Mouse (Mus musculus) myocyte (in vitro differentiated cells): ENCODE results near the gene Panx1. TPM values are rescaled to one million over a fixed set of nuclear protein-coding genes. Genes with fewer than 3 reads are reported as not detected.
A peak's percentile ranks its signal among the peaks of the same experiment; 100 is the strongest.

Experiments
- H3K27me3 ChIP-seq: one replicate; pipeline ENCODE4 v1.6.1; 2011; ENCODE audit not compliant: control insufficient read depth, insufficient read depth, insufficient read length
- H3K36me3 ChIP-seq: one replicate; pipeline ENCODE4 v1.6.1; 2011; ENCODE audit not compliant: control insufficient read depth, insufficient read depth
- H3K4me2 ChIP-seq: one replicate; pipeline ENCODE4 v1.6.1; 2011; ENCODE audit warnings: low read depth, control low read depth
- H3K4me3 ChIP-seq: one replicate; pipeline ENCODE4 v1.5.1; 2011; ENCODE audit warnings: mild to moderate bottlenecking, control low read depth, moderate library complexity
- H3K79me2 ChIP-seq: one replicate; pipeline ENCODE4 v1.6.1; 2011; ENCODE audit not compliant: control insufficient read depth, insufficient read depth
- H3ac ChIP-seq: one replicate; pipeline ENCODE4 v1.6.1; 2011; ENCODE audit not compliant: control insufficient read depth, insufficient read length
- CEBPB ChIP-seq: IDR thresholded peaks from 2 replicates; pipeline ENCODE4 v1.6.1; 2011; ENCODE audit warnings: mild to moderate bottlenecking, moderate library complexity; ENCODE audit not compliant: poor library complexity, insufficient read depth, severe bottlenecking
- E2F4 ChIP-seq: IDR thresholded peaks from one replicate; pipeline ENCODE4 v1.6.1; 2011; ENCODE audit warnings: mild to moderate bottlenecking, control low read depth, moderate library complexity; ENCODE audit not compliant: insufficient read depth
- MAX ChIP-seq: IDR thresholded peaks from one replicate; pipeline ENCODE4 v1.6.1; 2011; ENCODE audit warnings: low read depth, mild to moderate bottlenecking, control low read depth
- MYOD1 ChIP-seq, 3 experiments: IDR thresholded peaks; one replicate each; pipeline ENCODE4 v1.6.1; 2011; ENCODE audit warnings: control low read depth in 2 of 3, low read depth in 2 of 3, mild to moderate bottlenecking in 2 of 3, moderate library complexity in 1 of 3; ENCODE audit not compliant: insufficient read length in 2 of 3, control insufficient read depth in 1 of 3
- MYOG ChIP-seq, 3 experiments: IDR thresholded peaks; one replicate each; pipeline ENCODE4 v1.6.1; 2011; ENCODE audit warnings: control low read depth in 2 of 3, low read depth in 2 of 3, mild to moderate bottlenecking in 2 of 3; ENCODE audit not compliant: insufficient read length in 2 of 3, control insufficient read depth in 1 of 3, insufficient read depth in 1 of 3
- POLR2A ChIP-seq: IDR thresholded peaks from one replicate; pipeline ENCODE4 v1.6.1; 2011; ENCODE audit warnings: low read depth, mild to moderate bottlenecking, control low read depth, moderate library complexity; ENCODE audit not compliant: insufficient read length
- POLR2AphosphoS2 ChIP-seq: IDR thresholded peaks from one replicate; pipeline ENCODE4 v1.6.1; 2011; ENCODE audit warnings: low read depth, control low read depth; ENCODE audit not compliant: insufficient read length
- REST ChIP-seq: IDR thresholded peaks from one replicate; pipeline ENCODE4 v1.6.1; 2011; ENCODE audit warnings: mild to moderate bottlenecking, control low read depth, moderate library complexity; ENCODE audit not compliant: insufficient read depth, insufficient read length
- SRF ChIP-seq: IDR thresholded peaks from one replicate; pipeline ENCODE4 v1.6.1; 2011; ENCODE audit warnings: low read depth; ENCODE audit not compliant: control insufficient read depth, insufficient read length
- TCF12 ChIP-seq: IDR thresholded peaks from one replicate; pipeline ENCODE4 v1.6.1; 2011; ENCODE audit warnings: mild to moderate bottlenecking, control low read depth; ENCODE audit not compliant: poor library complexity, insufficient read depth, severe bottlenecking
- TCF3 ChIP-seq: IDR thresholded peaks from one replicate; pipeline ENCODE4 v1.6.1; 2011; ENCODE audit warnings: low read depth, control low read depth; ENCODE audit not compliant: insufficient read length
- USF1 ChIP-seq: IDR thresholded peaks from one replicate; pipeline ENCODE4 v1.6.1; 2011; ENCODE audit warnings: low read depth, mild to moderate bottlenecking, control low read depth, moderate library complexity
- polyA plus RNA-seq: library from polyadenylated mRNA; unstranded; fragments of >200 nt; fragmentation: generic; extraction: Trizol; gene quantifications from one replicate; pipeline ENCODE4 v1.2.1, GENCODE M21; 2012; ENCODE audit warnings: missing spikeins

Gene Panx1
- polyA plus RNA-seq, 1 experiment = 54.7 TPM

DNA sequence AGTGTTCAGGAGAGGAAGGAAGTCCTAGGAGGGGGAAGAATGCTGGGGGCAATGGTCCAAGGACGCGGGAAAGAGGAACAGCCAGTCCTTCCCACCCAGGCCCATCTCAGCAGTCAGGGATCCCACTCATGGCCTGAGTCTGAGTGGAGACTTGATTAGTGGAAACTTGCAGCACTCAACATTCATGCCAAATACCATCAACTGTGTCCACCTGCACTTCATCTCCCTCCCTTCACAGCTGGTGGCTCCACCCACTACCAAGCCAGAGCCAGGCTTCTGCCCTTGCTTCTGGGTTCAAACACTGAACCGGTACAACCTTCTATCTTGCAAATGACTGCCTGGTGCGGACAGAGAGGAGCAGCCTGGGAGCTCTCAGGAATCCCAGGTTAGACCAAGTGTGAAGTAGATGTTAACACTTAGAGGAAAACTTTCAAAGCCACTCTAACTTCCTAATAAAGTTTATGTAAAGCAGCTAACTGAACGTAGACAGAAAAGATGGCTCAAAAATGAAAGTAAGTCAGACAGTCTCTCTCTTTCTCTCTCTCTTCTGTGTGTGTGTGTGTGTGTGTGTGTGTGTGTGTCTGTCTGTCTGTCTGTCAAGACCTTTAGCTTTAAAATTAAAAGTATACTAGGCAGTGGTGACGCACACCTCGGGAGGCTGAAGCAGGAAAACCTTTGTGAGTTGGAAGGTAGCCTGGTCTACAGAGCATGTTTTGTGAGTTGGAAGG, 10.6 kb downstream of the Panx1 start:
- Histone ChIP-seq H3K4me2 (no peak overlapping the region), H3ac (no peak overlapping the region), H3K27me3 (no peaks in the 10 kb centered on the region), H3K36me3 (peaks cover 5% of the 10 kb centered on the region), H3K79me2 (peaks cover 28% of the 10 kb centered on the region), H3K4me3 (no peak overlapping the region)
- TF ChIP-seq CEBPB (no peak), REST (no peak), USF1 (no peak), TCF3 (no peak), MYOG (IDR thresholded peaks at IDR 0.05; ENCODE audit: control insufficient read depth in 1 of 3, insufficient read depth in 1 of 3, insufficient read length in 2 of 3, low read depth in 2 of 3) (no peak), POLR2A (no peak), POLR2AphosphoS2 (no peak), MYOD1 (IDR thresholded peaks at IDR 0.05; ENCODE audit: control insufficient read depth in 1 of 3, insufficient read length in 2 of 3, low read depth in 2 of 3) (no peak), MAX (no peak), SRF (no peak), TCF12 (no peak), E2F4 (no peak)

DNA sequence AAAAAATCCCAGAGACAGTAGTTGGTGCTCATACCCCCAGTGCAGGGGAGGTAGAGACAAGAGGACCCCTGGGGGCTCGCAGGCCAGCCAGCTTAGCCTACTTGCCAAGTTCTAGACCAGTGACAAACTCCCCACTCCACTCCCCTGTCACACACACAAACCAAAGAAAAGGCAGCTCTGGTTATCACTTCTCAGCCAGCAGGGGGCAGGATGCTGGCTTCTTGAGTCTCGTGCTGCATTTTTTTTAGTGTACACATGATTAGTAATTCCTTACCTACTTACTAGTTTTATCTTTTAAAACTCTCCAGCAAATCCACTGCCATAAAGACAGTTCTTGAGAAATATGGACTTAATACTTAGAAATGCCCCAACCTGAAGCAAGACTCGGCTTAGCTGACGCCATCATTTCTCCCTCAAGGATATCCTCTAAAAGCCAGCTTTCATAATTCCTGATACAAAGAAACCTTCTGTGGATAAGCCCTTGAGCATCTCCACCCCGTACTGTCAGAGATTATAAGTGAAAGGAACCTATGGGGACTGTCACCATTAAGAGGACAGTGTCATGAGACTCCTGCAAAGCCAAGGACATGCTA, 11.6 kb downstream of the Panx1 start:
- Histone ChIP-seq H3K4me3 (no peak overlapping the region), H3K4me2 (peak overlapping the region; percentile 2), H3ac (no peak overlapping the region), H3K79me2 (peaks cover 28% of the 10 kb centered on the region), H3K27me3 (no peaks in the 10 kb centered on the region), H3K36me3 (peaks cover 5% of the 10 kb centered on the region)
- TF ChIP-seq MYOD1 (IDR thresholded peaks at IDR 0.05; ENCODE audit: control insufficient read depth in 1 of 3, insufficient read length in 2 of 3, low read depth in 2 of 3) (no peak), SRF (no peak), REST (no peak), MAX (no peak), TCF3 (no peak), E2F4 (no peak), CEBPB (no peak), POLR2A (no peak), MYOG (IDR thresholded peaks at IDR 0.05; ENCODE audit: control insufficient read depth in 1 of 3, insufficient read depth in 1 of 3, insufficient read length in 2 of 3, low read depth in 2 of 3) (no peak), TCF12 (no peak), USF1 (no peak), POLR2AphosphoS2 (no peak)

DNA sequence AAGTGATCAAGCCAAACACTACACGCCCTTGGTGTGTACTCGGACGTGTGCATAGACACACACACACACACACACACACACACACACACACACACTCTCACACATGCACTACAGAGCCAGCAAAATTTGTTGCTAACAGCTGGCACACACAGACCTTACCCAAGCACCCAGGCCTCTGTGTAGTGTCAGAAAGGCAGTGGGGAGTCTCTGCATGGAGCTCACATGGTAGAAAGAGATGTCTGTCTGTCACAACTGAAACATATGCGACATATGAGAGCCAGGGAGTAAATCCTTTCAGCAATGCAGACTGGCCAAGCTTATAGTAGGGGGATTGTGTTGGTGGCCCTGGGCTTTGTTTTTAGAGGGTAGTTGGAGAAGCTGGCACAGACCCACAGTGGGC, 12.5 kb downstream of the Panx1 start:
- TF ChIP-seq E2F4 = no peak
- TF ChIP-seq SRF = no peak
- TF ChIP-seq MYOG (IDR thresholded peaks at IDR 0.05; ENCODE audit: control insufficient read depth in 1 of 3, insufficient read depth in 1 of 3, insufficient read length in 2 of 3, low read depth in 2 of 3) = no peak
- Histone ChIP-seq H3K79me2 (peaks cover 25% of the 10 kb centered on the region), H3K4me2 (no peak overlapping the region)

DNA sequence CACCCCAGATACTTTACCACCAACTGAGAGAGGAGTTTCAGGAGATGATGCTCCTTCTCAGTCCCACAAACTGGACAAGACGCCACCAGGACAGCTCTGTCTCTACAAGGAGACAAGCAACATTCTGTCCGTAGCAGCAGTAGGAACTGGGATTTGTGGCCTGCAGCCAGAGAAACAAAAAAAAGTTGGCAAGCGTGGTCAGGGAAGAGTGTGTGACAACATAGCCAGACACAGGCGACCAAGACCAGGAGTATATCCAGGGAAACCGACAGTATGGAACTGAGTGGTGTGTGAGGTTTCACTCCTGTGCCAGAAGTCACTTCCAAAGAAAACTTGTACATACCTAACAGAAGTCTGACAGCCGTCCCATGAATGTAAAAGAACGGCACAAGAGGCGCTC, 14.5 kb downstream of the Panx1 start:
- Histone ChIP-seq H3K4me3 (no peak overlapping the region), H3ac (no peak overlapping the region), H3K4me2 (no peak overlapping the region), H3K27me3 (no peaks in the 10 kb centered on the region), H3K79me2 (peaks cover 16% of the 10 kb centered on the region), H3K36me3 (peaks cover 5% of the 10 kb centered on the region)
- TF ChIP-seq MAX = no peak
- TF ChIP-seq CEBPB = no peak
- TF ChIP-seq E2F4 = no peak
- no peak for TF ChIP-seq TCF12
- no peak for TF ChIP-seq TCF3
- no peak for TF ChIP-seq USF1
- TF ChIP-seq REST = no peak
- no peak for TF ChIP-seq POLR2AphosphoS2
- TF ChIP-seq POLR2A = no peak
- no peak for TF ChIP-seq MYOD1 (IDR thresholded peaks at IDR 0.05; ENCODE audit: control insufficient read depth in 1 of 3, insufficient read length in 2 of 3, low read depth in 2 of 3)
- no peak for TF ChIP-seq SRF
- TF ChIP-seq MYOG (IDR thresholded peaks at IDR 0.05; ENCODE audit: control insufficient read depth in 1 of 3, insufficient read depth in 1 of 3, insufficient read length in 2 of 3, low read depth in 2 of 3) = no peak

More for the DNA sequence above, 12.5 kb downstream of the Panx1 start:
- H3K27me3 ChIP-seq = no peaks in the 10 kb centered on the region
- H3ac ChIP-seq = no peak overlapping the region
- H3K36me3 ChIP-seq = peaks cover 5% of the 10 kb centered on the region
- H3K4me3 ChIP-seq = no peak overlapping the region
